Mouse (Mus musculus): ENCODE measurements around the gene Glyat.

The Glyat gene

GRCm38 (mm10) chr19:12599674-12600073 lies 33.4 kb upstream of the Glyat start, which contains the start of gene Gm4952:
Gm4952 (plus strand) TSS chr19:12599974.
- Histone ChIP-seq H3K9me3 (ENCODE audit: low read length) (no peaks in the 10 kb centered on the region), H3K4me3 (replicated peaks; ENCODE audit: low read length) (no peak within 1 kb of the TSS), H3K4me1 (replicated peaks; ENCODE audit: low read depth, low read length) (peaks cover 16% of the 10 kb centered on the region), H3K27me3 (ENCODE audit: insufficient read depth, low read length) (peaks cover 29% of the 10 kb centered on the region), H3K36me3 (ENCODE audit: insufficient read depth, low read length) (no peaks in the 10 kb centered on the region)
- TF ChIP-seq POU5F1 (IDR thresholded peaks at IDR 0.05; ENCODE audit: borderline replicate concordance, low read length) = no peak
- no peak for TF ChIP-seq NANOG (IDR thresholded peaks at IDR 0.05; ENCODE audit: borderline replicate concordance, low read length)
- TF ChIP-seq CTCF (conservative IDR thresholded peaks at IDR 0.05; ENCODE audit: low read length) = no peak

- Histone ChIP-seq H3K4me3 (replicated peaks; ENCODE audit: low read length) (no peak overlapping the region), H3K4me1 (replicated peaks; ENCODE audit: low read depth, low read length) (peaks cover 10% of the 10 kb centered on the region), H3K9me3 (ENCODE audit: low read length) (no peaks in the 10 kb centered on the region), H3K36me3 (ENCODE audit: insufficient read depth, low read length) (no peaks in the 10 kb centered on the region), H3K27me3 (ENCODE audit: insufficient read depth, low read length) (peaks cover 26% of the 10 kb centered on the region)
- no peak for TF ChIP-seq NANOG (IDR thresholded peaks at IDR 0.05; ENCODE audit: borderline replicate concordance, low read length)
- no peak for TF ChIP-seq CTCF (conservative IDR thresholded peaks at IDR 0.05; ENCODE audit: low read length)
- no peak for TF ChIP-seq POU5F1 (IDR thresholded peaks at IDR 0.05; ENCODE audit: borderline replicate concordance, low read length)
Measured at GRCm38 (mm10) chr19:12600684-12601480, 32.2 kb upstream of the Glyat start.

GRCm38 (mm10) chr19:12608336-12608735 lies 24.8 kb upstream of the Glyat start:
- Histone ChIP-seq H3K4me1 (replicated peaks; ENCODE audit: low read depth, low read length) (no peaks in the 10 kb centered on the region), H3K36me3 (ENCODE audit: insufficient read depth, low read length) (no peaks in the 10 kb centered on the region), H3K4me3 (replicated peaks; ENCODE audit: low read length) (no peak overlapping the region), H3K27me3 (ENCODE audit: insufficient read depth, low read length) (peaks cover 11% of the 10 kb centered on the region; the same call in 1 of the 2 replicates), H3K9me3 (ENCODE audit: low read length) (no peaks in the 10 kb centered on the region)
- TF ChIP-seq POU5F1 (IDR thresholded peaks at IDR 0.05; ENCODE audit: borderline replicate concordance, low read length) = no peak
- TF ChIP-seq CTCF (conservative IDR thresholded peaks at IDR 0.05; ENCODE audit: low read length) = no peak
- no peak for TF ChIP-seq NANOG (IDR thresholded peaks at IDR 0.05; ENCODE audit: borderline replicate concordance, low read length)

- Histone ChIP-seq H3K4me1 (replicated peaks; ENCODE audit: low read depth, low read length) (no peaks in the 10 kb centered on the region), H3K9me3 (ENCODE audit: low read length) (no peaks in the 10 kb centered on the region), H3K36me3 (ENCODE audit: insufficient read depth, low read length) (no peaks in the 10 kb centered on the region), H3K27me3 (ENCODE audit: insufficient read depth, low read length) (no peaks in the 10 kb centered on the region), H3K4me3 (replicated peaks; ENCODE audit: low read length) (no peak overlapping the region)
- TF ChIP-seq NANOG (IDR thresholded peaks at IDR 0.05; ENCODE audit: borderline replicate concordance, low read length) = no peak
- TF ChIP-seq POU5F1 (IDR thresholded peaks at IDR 0.05; ENCODE audit: borderline replicate concordance, low read length) = no peak
- no peak for TF ChIP-seq CTCF (conservative IDR thresholded peaks at IDR 0.05; ENCODE audit: low read length)
Measured at GRCm38 (mm10) chr19:12613646-12614045, 19.5 kb upstream of the Glyat start.

- H3K4me3 ChIP-seq (replicated peaks; ENCODE audit: low read length) = no peak overlapping the region
- TF ChIP-seq NANOG (IDR thresholded peaks at IDR 0.05; ENCODE audit: borderline replicate concordance, low read length) (no peak), POU5F1 (IDR thresholded peaks at IDR 0.05; ENCODE audit: borderline replicate concordance, low read length) (no peak), CTCF (conservative IDR thresholded peaks at IDR 0.05; ENCODE audit: low read length) (no peak)
- no peaks in the 10 kb centered on the region for H3K36me3 ChIP-seq (ENCODE audit: insufficient read depth, low read length)
- no peaks in the 10 kb centered on the region for H3K4me1 ChIP-seq (replicated peaks; ENCODE audit: low read depth, low read length)
- H3K27me3 ChIP-seq (ENCODE audit: insufficient read depth, low read length) = no peaks in the 10 kb centered on the region
- no peaks in the 10 kb centered on the region for H3K9me3 ChIP-seq (ENCODE audit: low read length)
Measured at GRCm38 (mm10) chr19:12634259-12634658, 1.2 kb downstream of the Glyat start.

- no peaks in the 10 kb centered on the region for H3K36me3 ChIP-seq (ENCODE audit: insufficient read depth, low read length)
- H3K4me3 ChIP-seq (replicated peaks; ENCODE audit: low read length) = no peak overlapping the region
- TF ChIP-seq CTCF (conservative IDR thresholded peaks at IDR 0.05; ENCODE audit: low read length) (no peak), POU5F1 (IDR thresholded peaks at IDR 0.05; ENCODE audit: borderline replicate concordance, low read length) (no peak), NANOG (IDR thresholded peaks at IDR 0.05; ENCODE audit: borderline replicate concordance, low read length) (no peak)
Measured at GRCm38 (mm10) chr19:12634963-12635362, 1.9 kb downstream of the Glyat start.

GRCm38 (mm10) chr19:12636863-12637262 lies 3.8 kb downstream of the Glyat start:
- TF ChIP-seq CTCF (conservative IDR thresholded peaks at IDR 0.05; ENCODE audit: low read length) (no peak), NANOG (IDR thresholded peaks at IDR 0.05; ENCODE audit: borderline replicate concordance, low read length) (no peak), POU5F1 (IDR thresholded peaks at IDR 0.05; ENCODE audit: borderline replicate concordance, low read length) (no peak)
- Histone ChIP-seq H3K4me1 (replicated peaks; ENCODE audit: low read depth, low read length) (no peaks in the 10 kb centered on the region), H3K9me3 (ENCODE audit: low read length) (no peaks in the 10 kb centered on the region), H3K27me3 (ENCODE audit: insufficient read depth, low read length) (no peaks in the 10 kb centered on the region), H3K4me3 (replicated peaks; ENCODE audit: low read length) (no peak overlapping the region), H3K36me3 (ENCODE audit: insufficient read depth, low read length) (no peaks in the 10 kb centered on the region)

More at GRCm38 (mm10) chr19:12634963-12635362, 1.9 kb downstream of the Glyat start:
- no peaks in the 10 kb centered on the region for H3K4me1 ChIP-seq (replicated peaks; ENCODE audit: low read depth, low read length)
- H3K27me3 ChIP-seq (ENCODE audit: insufficient read depth, low read length) = no peaks in the 10 kb centered on the region
- no peaks in the 10 kb centered on the region for H3K9me3 ChIP-seq (ENCODE audit: low read length)

- TF ChIP-seq POU5F1 (IDR thresholded peaks at IDR 0.05; ENCODE audit: borderline replicate concordance, low read length) = no peak
- no peak for TF ChIP-seq CTCF (conservative IDR thresholded peaks at IDR 0.05; ENCODE audit: low read length)
- TF ChIP-seq NANOG (IDR thresholded peaks at IDR 0.05; ENCODE audit: borderline replicate concordance, low read length) = no peak
- no peaks in the 10 kb centered on the region for H3K27me3 ChIP-seq (ENCODE audit: insufficient read depth, low read length)
- H3K36me3 ChIP-seq (ENCODE audit: insufficient read depth, low read length) = no peaks in the 10 kb centered on the region
- H3K4me1 ChIP-seq (replicated peaks; ENCODE audit: low read depth, low read length) = no peaks in the 10 kb centered on the region
- H3K4me3 ChIP-seq (replicated peaks; ENCODE audit: low read length) = no peak overlapping the region
- no peaks in the 10 kb centered on the region for H3K9me3 ChIP-seq (ENCODE audit: low read length)
Measured at GRCm38 (mm10) chr19:12638049-12638448, 4.9 kb downstream of the Glyat start.
